Mouse (Mus musculus): Measurements from ENCODE around the gene Agap2. TPM values are rescaled to one million over a fixed set of nuclear protein-coding genes. Genes with fewer than 3 reads are reported as not detected.
A peak's percentile ranks its signal among the peaks of the same experiment; 100 is the strongest.
"Not testable (repeated sequence)": the region's sequence is repeated elsewhere in the genome, so short reads cannot be mapped to it uniquely, and the experiment has no call there.

Gene Agap2
- total RNA-seq, 1 experiment from 2014 or later, result 48.9 TPM

- ATAC-seq (replicated peaks; ENCODE audit: insufficient number of reproducible peaks, low FRiP score, low TSS enrichment, poor library complexity, severe bottlenecking), result no peak
Observed at GRCm38 (mm10) chr10:127071203-127071602, 3.9 kb upstream of the Agap2 start.

- not testable (repeated sequence) for ATAC-seq (replicated peaks; ENCODE audit: insufficient number of reproducible peaks, low FRiP score, low TSS enrichment, poor library complexity, severe bottlenecking)
Observed at GRCm38 (mm10) chr10:127072270-127072669, 2.8 kb upstream of the Agap2 start.

- not testable (repeated sequence) for ATAC-seq (replicated peaks; ENCODE audit: insufficient number of reproducible peaks, low FRiP score, low TSS enrichment, poor library complexity, severe bottlenecking)
Observed at GRCm38 (mm10) chr10:127072969-127073368, 2.1 kb upstream of the Agap2 start.

GRCm38 (mm10) chr10:127073981-127074380 lies 1.1 kb upstream of the Agap2 start:
- ATAC-seq (replicated peaks; ENCODE audit: insufficient number of reproducible peaks, low FRiP score, low TSS enrichment, poor library complexity, severe bottlenecking), result no peak

GRCm38 (mm10) chr10:127075651-127076050 lies 567 bp downstream of the Agap2 start:
- ATAC-seq (replicated peaks; ENCODE audit: insufficient number of reproducible peaks, low FRiP score, low TSS enrichment, poor library complexity, severe bottlenecking), result peak; percentile 4; the same call in 1 of the 2 replicates

- ATAC-seq (replicated peaks; ENCODE audit: insufficient number of reproducible peaks, low FRiP score, low TSS enrichment, poor library complexity, severe bottlenecking), result peak; percentile 71
Observed at GRCm38 (mm10) chr10:127076082-127076481, 998 bp downstream of the Agap2 start.

GRCm38 (mm10) chr10:127077515-127077914 lies 2.4 kb downstream of the Agap2 start:
- no peak for ATAC-seq (replicated peaks; ENCODE audit: insufficient number of reproducible peaks, low FRiP score, low TSS enrichment, poor library complexity, severe bottlenecking)

GRCm38 (mm10) chr10:127078001-127078676 lies 3.1 kb downstream of the Agap2 start:
- ATAC-seq (replicated peaks; ENCODE audit: insufficient number of reproducible peaks, low FRiP score, low TSS enrichment, poor library complexity, severe bottlenecking), result no peak

- no peak for ATAC-seq (replicated peaks; ENCODE audit: insufficient number of reproducible peaks, low FRiP score, low TSS enrichment, poor library complexity, severe bottlenecking)
Observed at GRCm38 (mm10) chr10:127078677-127079575, 3.8 kb downstream of the Agap2 start.

- no peak for ATAC-seq (replicated peaks; ENCODE audit: insufficient number of reproducible peaks, low FRiP score, low TSS enrichment, poor library complexity, severe bottlenecking)
Observed at GRCm38 (mm10) chr10:127079665-127080391, 4.7 kb downstream of the Agap2 start.

- no peak for ATAC-seq (replicated peaks; ENCODE audit: insufficient number of reproducible peaks, low FRiP score, low TSS enrichment, poor library complexity, severe bottlenecking)
Observed at GRCm38 (mm10) chr10:127080901-127081780, 6.1 kb downstream of the Agap2 start.

GRCm38 (mm10) chr10:127081996-127082620 lies 7.0 kb downstream of the Agap2 start:
- no peak for ATAC-seq (replicated peaks; ENCODE audit: insufficient number of reproducible peaks, low FRiP score, low TSS enrichment, poor library complexity, severe bottlenecking)

- ATAC-seq (replicated peaks; ENCODE audit: insufficient number of reproducible peaks, low FRiP score, low TSS enrichment, poor library complexity, severe bottlenecking), result no peak
Observed at GRCm38 (mm10) chr10:127083292-127083914, 8.3 kb downstream of the Agap2 start.

GRCm38 (mm10) chr10:127083915-127084306 lies 8.8 kb downstream of the Agap2 start:
- ATAC-seq (replicated peaks; ENCODE audit: insufficient number of reproducible peaks, low FRiP score, low TSS enrichment, poor library complexity, severe bottlenecking), result no peak

- ATAC-seq (replicated peaks; ENCODE audit: insufficient number of reproducible peaks, low FRiP score, low TSS enrichment, poor library complexity, severe bottlenecking), result no peak
Observed at GRCm38 (mm10) chr10:127085052-127085451, 10.0 kb downstream of the Agap2 start.

GRCm38 (mm10) chr10:127085633-127086032 lies 10.5 kb downstream of the Agap2 start:
- no peak for ATAC-seq (replicated peaks; ENCODE audit: insufficient number of reproducible peaks, low FRiP score, low TSS enrichment, poor library complexity, severe bottlenecking)

- no peak for ATAC-seq (replicated peaks; ENCODE audit: insufficient number of reproducible peaks, low FRiP score, low TSS enrichment, poor library complexity, severe bottlenecking)
Observed at GRCm38 (mm10) chr10:127090560-127091411, 15.7 kb downstream of the Agap2 start.

All from monocyte, adult 5-6 weeks (primary cell).